Mouse (Mus musculus): ENCODE measurements around the gene Itgav. TPM values are rescaled to one million over a fixed set of nuclear protein-coding genes. Genes with fewer than 3 reads are reported as not detected.

Itgav gene
- polyA plus RNA-seq, 1 experiment from 2014 or later: 13.9 TPM

DNA sequence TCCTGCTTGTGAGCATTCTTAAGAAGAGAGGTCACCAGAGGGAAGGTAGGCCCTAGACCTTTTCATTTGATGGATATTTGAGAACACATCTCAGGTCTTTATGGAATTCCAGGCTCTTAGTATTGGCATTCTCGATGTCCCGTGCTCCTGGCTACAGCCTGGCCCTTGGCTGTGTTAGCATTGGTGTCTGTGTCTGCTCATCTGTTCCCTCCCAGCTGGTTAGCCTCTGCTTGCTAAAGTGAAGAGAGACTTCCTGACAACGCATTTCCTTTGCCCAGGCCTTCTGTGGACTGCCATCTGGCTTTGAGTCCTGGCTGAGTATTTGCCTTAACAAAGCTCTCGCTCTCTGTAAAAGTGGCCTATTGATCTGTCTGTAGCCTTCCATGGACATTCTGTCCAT lies 108.7 kb downstream of the Itgav start:
- DNase-seq (no peak), ATAC-seq (ENCODE audit: low read depth) (no peak)
- no peak overlapping the region for H3K4me2 ChIP-seq
- no peak overlapping the region for H3K27ac ChIP-seq
- no peaks in the 10 kb centered on the region for H3K9me3 ChIP-seq (replicated peaks)
- H3K9ac ChIP-seq: no peak overlapping the region
- no peaks in the 10 kb centered on the region for H3K4me1 ChIP-seq (replicated peaks)
- no peaks in the 10 kb centered on the region for H3K36me3 ChIP-seq
- no peaks in the 10 kb centered on the region for H3K27me3 ChIP-seq
- WGBS (ENCODE audit: insufficient replicate concordance): 54% methylated on average over 4 of the region's 4 CpGs
- H3K4me3 ChIP-seq (replicated peaks): no peak overlapping the region

DNA sequence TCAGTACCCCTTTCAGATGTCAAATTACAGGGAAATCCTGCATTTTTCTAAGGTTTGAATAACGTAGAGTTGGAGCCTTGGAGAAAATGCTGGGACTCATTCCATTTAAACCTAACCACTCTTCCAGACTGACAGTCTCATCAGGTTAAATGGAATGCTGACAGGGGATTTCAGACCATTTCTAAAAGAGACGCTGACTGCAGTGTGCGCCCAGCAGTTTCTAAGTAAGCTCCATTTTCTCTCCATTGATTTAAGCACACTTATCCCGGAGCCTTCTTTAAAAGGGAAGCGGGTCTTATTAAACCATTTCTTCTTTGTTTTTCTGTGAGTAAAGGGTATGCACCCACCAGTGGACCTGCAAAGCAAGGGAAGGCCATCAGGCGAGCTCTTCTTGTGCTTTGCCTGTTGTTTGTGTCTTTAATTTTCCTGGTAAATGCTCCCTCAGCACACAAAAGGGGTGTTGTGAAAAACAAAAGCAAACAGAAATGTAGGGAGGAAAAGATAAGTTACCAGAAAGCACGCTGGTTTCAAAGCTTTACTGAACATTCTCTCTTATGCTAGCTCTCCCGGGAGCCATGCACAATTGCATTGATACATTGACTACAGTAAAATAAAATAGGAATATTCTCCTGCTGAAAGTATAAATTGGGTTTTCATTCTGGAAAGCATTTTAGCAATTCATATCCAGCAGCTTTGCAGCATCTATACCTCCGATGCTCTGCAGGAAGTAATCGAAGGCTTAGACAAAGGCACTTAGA lies 111.3 kb downstream of the Itgav start:
- no peak for ATAC-seq (ENCODE audit: low read depth)
- Histone ChIP-seq H3K4me1 (replicated peaks) (no peaks in the 10 kb centered on the region), H3K27me3 (no peaks in the 10 kb centered on the region), H3K36me3 (no peaks in the 10 kb centered on the region), H3K4me2 (no peak overlapping the region), H3K27ac (no peak overlapping the region), H3K9ac (no peak overlapping the region), H3K4me3 (replicated peaks) (no peak overlapping the region), H3K9me3 (replicated peaks) (no peaks in the 10 kb centered on the region)
- no peak for DNase-seq
- 65% methylated on average over 10 of the region's 10 CpGs for WGBS (ENCODE audit: insufficient replicate concordance)

DNA sequence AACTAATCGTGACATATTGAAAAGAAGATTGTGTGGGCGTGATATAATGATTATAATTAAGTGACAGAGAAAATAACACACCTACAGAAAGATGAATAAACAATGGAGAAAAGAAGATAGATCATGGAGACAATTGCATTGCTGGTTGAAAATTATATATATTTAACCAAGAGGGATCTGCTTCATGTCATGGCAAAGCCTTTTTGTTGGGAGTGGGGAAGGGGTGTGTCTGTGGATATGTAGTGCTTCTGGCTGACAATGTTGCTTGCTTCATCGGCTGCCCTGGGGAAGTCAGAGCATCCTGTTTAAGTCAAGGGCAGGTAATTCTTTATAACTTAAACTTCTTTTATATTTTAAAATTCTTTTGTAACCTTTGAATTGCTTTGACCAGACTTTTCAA lies 124.3 kb downstream of the Itgav start:
- H3K27ac ChIP-seq: no peak overlapping the region
- H3K4me3 ChIP-seq (replicated peaks): no peak overlapping the region
- H3K4me2 ChIP-seq: no peak overlapping the region
- ATAC-seq (ENCODE audit: low read depth) (no peak), DNase-seq (no peak)
- WGBS (ENCODE audit: insufficient replicate concordance): 65% methylated on average over 3 of the region's 3 CpGs
- H3K9me3 ChIP-seq (replicated peaks): no peaks in the 10 kb centered on the region
- H3K36me3 ChIP-seq: no peaks in the 10 kb centered on the region
- H3K9ac ChIP-seq: no peak overlapping the region
- H3K27me3 ChIP-seq: no peaks in the 10 kb centered on the region
- no peaks in the 10 kb centered on the region for H3K4me1 ChIP-seq (replicated peaks)

DNA sequence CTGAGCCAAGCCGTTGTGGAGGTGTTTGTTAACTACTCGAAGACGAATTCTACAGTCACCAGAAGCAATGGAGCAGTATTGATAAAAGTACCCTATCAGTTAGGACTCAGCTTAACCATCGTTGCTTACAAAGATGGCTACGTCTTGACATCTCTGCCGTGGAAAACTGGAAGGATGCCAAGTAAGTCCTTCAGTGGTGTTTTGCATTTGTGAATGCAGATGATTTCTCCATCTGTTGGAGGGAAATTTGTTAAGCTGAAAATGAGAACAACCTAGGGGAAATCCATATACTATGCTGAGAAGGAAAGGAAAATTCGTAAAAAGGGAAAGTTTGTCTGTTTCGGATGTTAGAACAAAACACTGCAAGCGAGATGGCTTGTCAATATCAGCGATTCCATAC lies 129.2 kb downstream of the Itgav start:
- DNase-seq (no peak), ATAC-seq (ENCODE audit: low read depth) (no peak)
- no peak overlapping the region for H3K27ac ChIP-seq
- no peak overlapping the region for H3K9ac ChIP-seq
- no peaks in the 10 kb centered on the region for H3K27me3 ChIP-seq
- no peaks in the 10 kb centered on the region for H3K36me3 ChIP-seq
- no peaks in the 10 kb centered on the region for H3K4me1 ChIP-seq (replicated peaks)
- no peaks in the 10 kb centered on the region for H3K9me3 ChIP-seq (replicated peaks)
- H3K4me2 ChIP-seq: no peak overlapping the region
- H3K4me3 ChIP-seq (replicated peaks): no peak overlapping the region
- WGBS (ENCODE audit: insufficient replicate concordance): 65% methylated on average over 10 of the region's 10 CpGs

DNA sequence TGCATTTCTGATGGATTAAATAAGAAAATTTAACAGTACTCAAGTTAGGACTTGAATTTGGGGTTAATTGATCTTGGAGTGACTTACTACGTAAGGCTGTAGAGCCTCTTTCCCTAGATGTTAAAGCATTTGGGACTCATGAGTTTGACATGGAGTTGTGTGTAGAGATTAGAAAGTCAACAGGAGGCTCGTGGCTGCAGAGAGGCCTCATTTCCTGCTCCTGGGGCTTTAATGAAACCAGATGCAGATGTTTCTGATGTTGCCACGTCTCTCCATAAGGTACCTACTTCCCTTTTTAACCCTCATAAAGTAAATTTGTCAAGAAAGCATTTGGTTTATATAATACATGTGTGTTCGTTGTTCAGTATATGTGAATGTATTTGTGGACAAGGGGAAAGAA lies 132.0 kb downstream of the Itgav start:
- H3K27ac ChIP-seq: no peak overlapping the region
- H3K4me2 ChIP-seq: no peak overlapping the region
- no peaks in the 10 kb centered on the region for H3K27me3 ChIP-seq
- WGBS (ENCODE audit: insufficient replicate concordance): 23% methylated on average over 4 of the region's 4 CpGs
- DNase-seq (no peak), ATAC-seq (ENCODE audit: low read depth) (no peak)
- H3K36me3 ChIP-seq: no peaks in the 10 kb centered on the region
- no peak overlapping the region for H3K9ac ChIP-seq
- no peaks in the 10 kb centered on the region for H3K9me3 ChIP-seq (replicated peaks)
- H3K4me1 ChIP-seq (replicated peaks): no peaks in the 10 kb centered on the region
- H3K4me3 ChIP-seq (replicated peaks): no peak overlapping the region

Other genes with a start within 250 kb of the Itgav start
- gene Zc3h15, start 80.0 kb upstream of the Itgav start, polyA plus RNA-seq (2015; fragmentation: Nextera tagmentation; extraction: Ambion mirVana): 87.8 and 107 TPM in 2 replicates
- 0.32 and 0.59 TPM in 2 replicates for gene Fam171b, start 88.2 kb downstream of the Itgav start, polyA plus RNA-seq (2015; fragmentation: Nextera tagmentation; extraction: Ambion mirVana)
- not detected in 2 replicates for gene Zswim2, start 216.8 kb downstream of the Itgav start, polyA plus RNA-seq (2015; fragmentation: Nextera tagmentation; extraction: Ambion mirVana)
- not detected in 2 replicates for gene Gm13698, start 231.3 kb downstream of the Itgav start, polyA plus RNA-seq (2015; fragmentation: Nextera tagmentation; extraction: Ambion mirVana)
- gene Gm13693, start 237.1 kb downstream of the Itgav start, polyA plus RNA-seq (2015; fragmentation: Nextera tagmentation; extraction: Ambion mirVana): not detected in 2 replicates
- gene Gm13695, start 242.9 kb downstream of the Itgav start, polyA plus RNA-seq (2015; fragmentation: Nextera tagmentation; extraction: Ambion mirVana): not detected in 2 replicates
- gene Gm13696, start 248.7 kb downstream of the Itgav start, polyA plus RNA-seq (2015; fragmentation: Nextera tagmentation; extraction: Ambion mirVana): not detected in 2 replicates